Mouse (Mus musculus) hindbrain, embryonic 14.5 days (tissue): Measurements from ENCODE around the gene Mettl1. TPM values are rescaled to one million over a fixed set of nuclear protein-coding genes. Genes with fewer than 3 reads are reported as not detected.
"Not testable (repeated sequence)": the region's sequence is repeated elsewhere in the genome, so short reads cannot be mapped to it uniquely, and the experiment has no call there.

Source experiments
- ATAC-seq: fragments of 200-750 bp; cut with Nextera tagmentation; 2 replicates; pipeline ENCODE4 v1.8.0; 2017; ENCODE audit warnings: moderate number of reproducible peaks, mild to moderate bottlenecking, moderate TSS enrichment, moderate library complexity; ENCODE audit not compliant: low FRiP score
- DNase-seq: peaks from one replicate; pipeline ENCODE4 v3.0.0-alpha.2; 2015; ENCODE audit warnings: low spot score
- H3K27ac ChIP-seq: fragments of 300-500 bp; sonication (generic); 2 replicates; pipeline ENCODE4 v1.5.1; 2014; ENCODE audit warnings: mild to moderate bottlenecking, moderate library complexity
- H3K27me3 ChIP-seq: fragments of 300-500 bp; sonication (generic); 2 replicates; pipeline ENCODE4 v1.6.1; 2014; ENCODE audit warnings: mild to moderate bottlenecking, low read length, mixed read lengths; ENCODE audit not compliant: control insufficient read depth, insufficient read depth
- H3K36me3 ChIP-seq: fragments of 300-500 bp; sonication (generic); replicated peaks from 2 replicates; pipeline ENCODE4 v1.6.1; 2014; ENCODE audit not compliant: control insufficient read depth, insufficient read depth
- H3K4me1 ChIP-seq: fragments of 300-500 bp; sonication (generic); replicated peaks from 2 replicates; pipeline ENCODE4 v1.6.1; 2014; ENCODE audit warnings: antibody characterized with exemption, low read length, mixed read lengths; ENCODE audit not compliant: control insufficient read depth, insufficient read depth
- H3K4me2 ChIP-seq: fragments of 300-500 bp; sonication (generic); replicated peaks from 2 replicates; pipeline ENCODE4 v1.6.1; 2014; ENCODE audit warnings: mild to moderate bottlenecking, moderate library complexity
- H3K4me3 ChIP-seq: fragments of 300-500 bp; sonication (generic); replicated peaks from 2 replicates; pipeline ENCODE4 v1.5.1; 2014; ENCODE audit warnings: mild to moderate bottlenecking, low read length
- H3K9ac ChIP-seq: fragments of 300-500 bp; sonication (generic); 2 replicates; pipeline ENCODE4 v1.6.1; 2014
- H3K9me3 ChIP-seq: fragments of 300-500 bp; sonication (generic); 2 replicates; pipeline ENCODE4 v1.6.1; 2016; ENCODE audit warnings: low read length; ENCODE audit not compliant: control insufficient read depth
- WGBS: fragments of 180-500 bp; shearing (Covaris S2); extraction: QIAGEN DNeasy Blood & Tissue Kit; methylation state at CpG from one replicate; pipeline ENCODE4 v1.1.7; 2014; 5-methylcytosine and 5-hydroxymethylcytosine counted together
- polyA plus RNA-seq: library from polyadenylated mRNA; unstranded; fragments of >200 nt; fragmentation: Nextera tagmentation; extraction: Ambion mirVana; gene quantifications from 2 replicates; pipeline ENCODE4 v1.2.1, GENCODE M21; 2014

The Mettl1 gene
- polyA plus RNA-seq, 1 experiment from 2014 or later: 22.1 TPM

- Histone ChIP-seq H3K4me3 (peak within 1 kb of the TSS; percentile 57), H3K9ac (peak within 1 kb of the TSS; percentile 71), H3K4me1 (peaks cover 20% of the 10 kb centered on the region), H3K36me3 (peaks cover 36% of the 10 kb centered on the region), H3K27me3 (no peaks in the 10 kb centered on the region), H3K4me2 (peak within 1 kb of the TSS; percentile 73), H3K9me3 (no peaks in the 10 kb centered on the region), H3K27ac (peak within 1 kb of the TSS; percentile 93)
- 3% methylated on average over 36 of the region's 36 CpGs for WGBS
- peak; percentile 93 for DNase-seq
- ATAC-seq: peak; percentile 94
These were observed 29.2 kb downstream of the Mettl1 start, which contains the start of gene Tspan31 for GRCm38 (mm10) chr10:127070190-127071121. Tspan31 (minus strand) TSS chr10:127070264.

GRCm38 (mm10) chr10:127071203-127071602 lies 30.0 kb downstream of the Mettl1 start:
- WGBS: 80% methylated on average over 9 of the region's 9 CpGs
- DNase-seq: no peak
- no peaks in the 10 kb centered on the region for H3K9me3 ChIP-seq
- H3K4me2 ChIP-seq: peak overlapping the region; percentile 73
- peaks cover 20% of the 10 kb centered on the region for H3K4me1 ChIP-seq
- peaks cover 29% of the 10 kb centered on the region for H3K36me3 ChIP-seq
- H3K9ac ChIP-seq: peak overlapping the region; percentile 71
- ATAC-seq: no peak
- H3K4me3 ChIP-seq: peak overlapping the region; percentile 57
- H3K27ac ChIP-seq: no peak overlapping the region
- H3K27me3 ChIP-seq: no peaks in the 10 kb centered on the region

- H3K27me3 ChIP-seq, H3K4me3 ChIP-seq, ATAC-seq, H3K27ac ChIP-seq, H3K9ac ChIP-seq, H3K4me2 ChIP-seq, DNase-seq, H3K9me3 ChIP-seq: not testable (repeated sequence)
- WGBS: 90% methylated on average over 4 of the region's 4 CpGs
- Histone ChIP-seq H3K4me1 (peaks cover 24% of the 10 kb centered on the region), H3K36me3 (peaks cover 18% of the 10 kb centered on the region)
These were observed 31.1 kb downstream of the Mettl1 start for GRCm38 (mm10) chr10:127072270-127072669.

- H3K27ac ChIP-seq, H3K4me2 ChIP-seq, H3K4me3 ChIP-seq, H3K9ac ChIP-seq, ATAC-seq, DNase-seq, H3K27me3 ChIP-seq, H3K9me3 ChIP-seq: not testable (repeated sequence)
- Histone ChIP-seq H3K36me3 (peaks cover 11% of the 10 kb centered on the region), H3K4me1 (peaks cover 31% of the 10 kb centered on the region)
- 87% methylated on average over 2 of the region's 2 CpGs for WGBS
These were observed 31.8 kb downstream of the Mettl1 start for GRCm38 (mm10) chr10:127072969-127073368.

- Histone ChIP-seq H3K27me3 (no peaks in the 10 kb centered on the region), H3K4me1 (peaks cover 28% of the 10 kb centered on the region), H3K9me3 (no peaks in the 10 kb centered on the region), H3K4me2 (no peak overlapping the region), H3K27ac (no peak overlapping the region), H3K36me3 (peaks cover under 1% of the 10 kb centered on the region; the same call in 1 of the 2 replicates), H3K9ac (no peak overlapping the region), H3K4me3 (no peak overlapping the region)
- no peak for ATAC-seq
- no peak for DNase-seq
- 98% methylated on average over 1 of the region's 1 CpGs for WGBS
These were observed 32.8 kb downstream of the Mettl1 start for GRCm38 (mm10) chr10:127073981-127074380.

- Histone ChIP-seq H3K9ac (0 out of 2 replicates have a peak within 1 kb of the TSS, but pooled peaks have one; percentile 11), H3K36me3 (no peaks in the 10 kb centered on the region), H3K4me2 (no peak within 1 kb of the TSS), H3K27ac (no peak within 1 kb of the TSS), H3K27me3 (peaks cover 4% of the 10 kb centered on the region; the same call in 1 of the 2 replicates), H3K4me3 (no peak within 1 kb of the TSS), H3K9me3 (no peaks in the 10 kb centered on the region), H3K4me1 (peaks cover 25% of the 10 kb centered on the region)
- WGBS: 73% methylated on average over 9 of the region's 9 CpGs
- ATAC-seq (no peak), DNase-seq (no peak)
These were observed 33.9 kb downstream of the Mettl1 start, which contains the start of gene Agap2 for GRCm38 (mm10) chr10:127075080-127075479. Agap2 (plus strand) TSS chr10:127075284.

- Histone ChIP-seq H3K9ac (no peak overlapping the region), H3K27ac (no peak overlapping the region), H3K4me3 (no peak overlapping the region), H3K4me2 (no peak overlapping the region), H3K4me1 (peaks cover 31% of the 10 kb centered on the region), H3K27me3 (peaks cover 9% of the 10 kb centered on the region), H3K36me3 (no peaks in the 10 kb centered on the region), H3K9me3 (no peaks in the 10 kb centered on the region)
- 81% methylated on average over 8 of the region's 8 CpGs for WGBS
- ATAC-seq: no peak
- DNase-seq: no peak
These were observed 34.4 kb downstream of the Mettl1 start for GRCm38 (mm10) chr10:127075651-127076050.

GRCm38 (mm10) chr10:127076082-127076481 lies 34.9 kb downstream of the Mettl1 start:
- peaks cover 12% of the 10 kb centered on the region for H3K27me3 ChIP-seq
- no peaks in the 10 kb centered on the region for H3K36me3 ChIP-seq
- no peak overlapping the region for H3K4me3 ChIP-seq
- no peak overlapping the region for H3K27ac ChIP-seq
- peaks cover 31% of the 10 kb centered on the region for H3K4me1 ChIP-seq
- no peak for DNase-seq
- no peaks in the 10 kb centered on the region for H3K9me3 ChIP-seq
- no peak for ATAC-seq
- 0 out of 2 replicates have a peak overlapping the region, but pooled peaks have one; percentile 11 for H3K9ac ChIP-seq
- no peak overlapping the region; the same call in 1 of the 2 replicates for H3K4me2 ChIP-seq
- WGBS: 36% methylated on average over 4 of the region's 4 CpGs

- H3K4me3 ChIP-seq: peak overlapping the region; percentile 47
- H3K4me2 ChIP-seq: peak overlapping the region; percentile 95
- ATAC-seq (no peak), DNase-seq (no peak)
- H3K9me3 ChIP-seq: no peaks in the 10 kb centered on the region
- WGBS: 5% methylated on average over 10 of the region's 10 CpGs
- peaks cover 40% of the 10 kb centered on the region for H3K4me1 ChIP-seq
- 0 out of 2 replicates have a peak, but pooled peaks cover under 1% of the 10 kb centered on the region for H3K36me3 ChIP-seq
- H3K27ac ChIP-seq: peak overlapping the region; percentile 90
- H3K9ac ChIP-seq: peak overlapping the region; percentile 45
- H3K27me3 ChIP-seq: peaks cover 12% of the 10 kb centered on the region
These were observed 36.3 kb downstream of the Mettl1 start for GRCm38 (mm10) chr10:127077515-127077914.
